Mouse (Mus musculus): Measurements from ENCODE around the gene Zfp868. TPM values are rescaled to one million over a fixed set of nuclear protein-coding genes. Genes with fewer than 3 reads are reported as not detected.
"Not testable (repeated sequence)": the region's sequence is repeated elsewhere in the genome, so short reads cannot be mapped to it uniquely, and the experiment has no call there.

Gene Zfp868
- polyA plus RNA-seq, 2 experiments: 14.9 to 23.5 TPM

DNA sequence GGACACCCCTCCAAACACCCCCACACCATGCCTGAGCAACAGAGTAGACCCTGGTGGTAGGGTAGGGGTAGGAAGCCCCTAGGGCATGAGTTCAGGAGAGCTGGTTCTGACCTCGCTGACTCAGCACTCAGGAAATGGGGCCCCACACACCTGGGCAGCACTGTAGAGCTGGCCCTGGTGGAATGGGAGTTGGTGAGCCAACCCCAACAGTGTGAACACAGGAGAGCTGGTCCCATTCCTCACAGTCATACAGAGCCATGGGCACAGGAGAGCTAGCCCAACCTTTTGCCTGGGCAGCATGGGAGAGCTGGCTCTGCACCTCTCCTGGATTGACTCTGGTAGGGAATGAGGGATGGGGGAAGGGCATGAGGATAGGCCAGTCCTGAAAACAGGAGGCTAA is 7.3 kb downstream of the Zfp868 start:
- no peaks in the 10 kb centered on the region for H3K4me1 ChIP-seq (ENCODE audit: control insufficient read depth, insufficient read depth, low read length)
- DNase-seq (ENCODE audit: low spot score) (no peak), ATAC-seq (ENCODE audit: low FRiP score, low read depth) (no peak)
- peaks cover 46% of the 10 kb centered on the region for H3K36me3 ChIP-seq (ENCODE audit: control insufficient read depth, insufficient read depth, low read length)
- H3K27me3 ChIP-seq (ENCODE audit: control insufficient read depth, insufficient read depth, low read length): no peaks in the 10 kb centered on the region
- 92% methylated on average over 1 of the region's 1 CpGs for WGBS
- H3K4me2 ChIP-seq (replicated peaks; ENCODE audit: low read depth, low read length, severe bottlenecking): no peak overlapping the region
- H3K9me3 ChIP-seq (ENCODE audit: control insufficient read depth, low read length): no peaks in the 10 kb centered on the region; the same call in 1 of the 2 replicates
- no peak overlapping the region for H3K27ac ChIP-seq (replicated peaks; ENCODE audit: low read depth, low read length)
- no peak overlapping the region for H3K4me3 ChIP-seq (replicated peaks; ENCODE audit: low read length)
- no peak for TF ChIP-seq POLR2A (IDR thresholded peaks at IDR 0.05; ENCODE audit: borderline replicate concordance, extremely low read depth, insufficient read depth, insufficient read length)
- no peak overlapping the region for H3K9ac ChIP-seq (ENCODE audit: low read depth, low read length, severe bottlenecking)

DNA sequence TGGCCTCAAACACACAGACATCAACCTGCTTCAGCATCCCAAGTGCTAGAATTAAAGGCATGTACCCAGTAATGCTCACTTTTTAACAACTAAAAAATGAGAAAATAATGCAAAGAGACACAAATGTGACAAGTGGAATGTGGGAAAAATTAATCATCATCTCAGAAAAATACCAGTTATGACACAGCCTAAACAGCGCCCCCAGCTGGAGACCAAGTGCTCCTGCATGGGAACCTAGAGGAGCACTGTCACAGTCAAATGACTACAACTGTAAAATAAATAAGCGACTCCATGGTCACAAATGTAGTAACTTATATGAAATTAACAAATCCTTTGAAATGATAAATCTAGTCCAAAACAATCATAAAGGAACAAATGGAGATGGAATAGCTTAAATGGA is 10.7 kb downstream of the Zfp868 start:
- no peak overlapping the region for H3K4me3 ChIP-seq (replicated peaks; ENCODE audit: low read length)
- no peak for DNase-seq (ENCODE audit: low spot score)
- no peaks in the 10 kb centered on the region for H3K4me1 ChIP-seq (ENCODE audit: control insufficient read depth, insufficient read depth, low read length)
- H3K27ac ChIP-seq (replicated peaks; ENCODE audit: low read depth, low read length): no peak overlapping the region
- TF ChIP-seq POLR2A (IDR thresholded peaks at IDR 0.05; ENCODE audit: borderline replicate concordance, extremely low read depth, insufficient read depth, insufficient read length): no peak
- no peak for ATAC-seq (ENCODE audit: low FRiP score, low read depth)
- no peak overlapping the region for H3K4me2 ChIP-seq (replicated peaks; ENCODE audit: low read depth, low read length, severe bottlenecking)
- H3K27me3 ChIP-seq (ENCODE audit: control insufficient read depth, insufficient read depth, low read length): no peaks in the 10 kb centered on the region
- no peaks in the 10 kb centered on the region for H3K9me3 ChIP-seq (ENCODE audit: control insufficient read depth, low read length)
- peaks cover 77% of the 10 kb centered on the region for H3K36me3 ChIP-seq (ENCODE audit: control insufficient read depth, insufficient read depth, low read length)
- 64% methylated on average over 2 of the region's 2 CpGs for WGBS
- no peak overlapping the region for H3K9ac ChIP-seq (ENCODE audit: low read depth, low read length, severe bottlenecking)

DNA sequence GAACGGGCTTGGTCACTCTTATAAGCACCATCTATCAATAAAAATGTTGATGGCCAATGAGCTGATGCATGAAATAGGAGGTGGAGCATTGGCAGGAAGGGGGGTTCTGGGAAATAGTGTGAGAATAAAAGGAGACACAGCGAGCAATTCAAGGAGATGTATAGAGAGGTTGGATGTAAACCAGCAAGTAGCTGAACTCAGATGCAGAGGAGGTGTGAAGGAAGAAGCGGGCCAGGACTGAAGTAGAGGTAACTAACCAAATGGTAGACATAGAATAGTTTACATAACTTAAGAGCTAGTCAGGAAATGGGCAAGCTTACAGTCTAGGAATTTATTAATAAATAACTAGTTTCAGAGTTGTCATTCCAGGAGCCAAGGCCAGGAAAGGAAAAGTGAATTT is 27.8 kb downstream of the Zfp868 start:
- not testable (repeated sequence) for ATAC-seq (ENCODE audit: low FRiP score, low read depth); H3K27ac ChIP-seq (replicated peaks; ENCODE audit: low read depth, low read length); H3K9ac ChIP-seq (ENCODE audit: low read depth, low read length, severe bottlenecking); H3K4me1 ChIP-seq (ENCODE audit: control insufficient read depth, insufficient read depth, low read length); H3K27me3 ChIP-seq (ENCODE audit: control insufficient read depth, insufficient read depth, low read length); H3K9me3 ChIP-seq (ENCODE audit: control insufficient read depth, low read length); H3K4me2 ChIP-seq (replicated peaks; ENCODE audit: low read depth, low read length, severe bottlenecking); H3K4me3 ChIP-seq (replicated peaks; ENCODE audit: low read length); DNase-seq (ENCODE audit: low spot score); H3K36me3 ChIP-seq (ENCODE audit: control insufficient read depth, insufficient read depth, low read length)
- 86% methylated on average over 2 of the region's 3 CpGs for WGBS

DNA sequence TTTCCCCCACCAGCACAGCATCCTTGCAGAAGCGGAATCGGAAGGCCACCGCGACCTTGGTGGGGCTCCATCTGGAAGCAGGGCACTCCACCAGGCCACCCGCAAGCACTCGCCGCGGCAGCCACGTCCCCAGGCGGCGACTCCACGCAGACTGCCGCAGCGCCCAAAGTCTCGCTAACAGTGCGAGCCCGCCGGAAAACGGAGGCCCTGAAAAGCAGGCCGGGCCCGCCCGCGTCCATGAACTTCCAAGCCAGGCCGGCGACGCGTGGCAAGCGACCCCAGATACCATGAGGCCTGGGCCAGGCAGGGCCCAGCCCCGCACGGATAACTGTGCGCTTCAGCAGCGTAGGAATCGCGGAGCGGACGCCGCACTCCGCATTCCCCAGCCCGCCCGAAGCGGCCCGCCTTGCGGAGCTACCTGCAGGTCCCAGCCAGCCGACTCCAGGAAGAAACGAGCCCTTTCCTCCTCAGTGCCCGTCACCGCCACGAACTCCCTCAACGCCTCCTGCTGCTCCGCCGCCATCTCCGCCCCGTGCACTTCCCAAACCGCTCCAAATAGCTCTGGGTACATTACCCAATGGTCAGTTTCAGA is 40.6 kb downstream of the Zfp868 start:
- Histone ChIP-seq H3K9me3 (ENCODE audit: control insufficient read depth, low read length) (no peaks in the 10 kb centered on the region), H3K27ac (replicated peaks; ENCODE audit: low read depth, low read length) (peak overlapping the region; percentile 52), H3K27me3 (ENCODE audit: control insufficient read depth, insufficient read depth, low read length) (no peaks in the 10 kb centered on the region), H3K4me3 (replicated peaks; ENCODE audit: low read length) (peak overlapping the region; percentile 43), H3K9ac (ENCODE audit: low read depth, low read length, severe bottlenecking) (peak overlapping the region; percentile 80), H3K36me3 (ENCODE audit: control insufficient read depth, insufficient read depth, low read length) (no peaks in the 10 kb centered on the region), H3K4me2 (replicated peaks; ENCODE audit: low read depth, low read length, severe bottlenecking) (peak overlapping the region; percentile 71), H3K4me1 (ENCODE audit: control insufficient read depth, insufficient read depth, low read length) (no peaks in the 10 kb centered on the region)
- 2% methylated on average over 32 of the region's 54 CpGs for WGBS
- peak; percentile 68; the same call in 1 of the 2 replicates for ATAC-seq (ENCODE audit: low FRiP score, low read depth)
- no peak for TF ChIP-seq POLR2A (IDR thresholded peaks at IDR 0.05; ENCODE audit: borderline replicate concordance, extremely low read depth, insufficient read depth, insufficient read length)
- peak; percentile 4 for DNase-seq (ENCODE audit: low spot score)

DNA sequence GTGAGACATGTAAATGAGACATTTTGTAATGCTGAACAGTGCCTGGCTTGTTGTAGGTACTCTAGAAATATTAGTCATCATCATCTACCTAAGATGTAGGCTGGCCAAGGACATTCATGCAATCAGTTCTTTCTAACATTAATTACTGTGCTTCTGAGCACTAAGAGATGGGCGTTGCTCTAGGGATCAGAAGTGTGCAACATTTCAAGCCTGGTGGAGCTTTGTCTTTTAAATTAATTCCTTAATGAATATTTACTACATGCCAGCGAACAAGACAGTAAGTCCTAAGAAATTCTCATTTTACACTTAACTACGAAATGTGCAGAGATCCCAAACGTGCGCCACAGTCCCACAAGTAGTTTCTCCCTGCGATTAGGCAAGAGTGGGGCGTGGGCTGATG is 41.1 kb downstream of the Zfp868 start:
- peak overlapping the region; percentile 43 for H3K4me3 ChIP-seq (replicated peaks; ENCODE audit: low read length)
- H3K27ac ChIP-seq (replicated peaks; ENCODE audit: low read depth, low read length); ATAC-seq (ENCODE audit: low FRiP score, low read depth); H3K4me1 ChIP-seq (ENCODE audit: control insufficient read depth, insufficient read depth, low read length); DNase-seq (ENCODE audit: low spot score); H3K27me3 ChIP-seq (ENCODE audit: control insufficient read depth, insufficient read depth, low read length); H3K36me3 ChIP-seq (ENCODE audit: control insufficient read depth, insufficient read depth, low read length); H3K9me3 ChIP-seq (ENCODE audit: control insufficient read depth, low read length): not testable (repeated sequence)
- H3K9ac ChIP-seq (ENCODE audit: low read depth, low read length, severe bottlenecking): peak overlapping the region; percentile 80
- H3K4me2 ChIP-seq (replicated peaks; ENCODE audit: low read depth, low read length, severe bottlenecking): peak overlapping the region; percentile 71
- 16% methylated on average over 7 of the region's 7 CpGs for WGBS

Other genes with a start within 250 kb of the Zfp868 start
- gene Gm9495, start 172.0 kb downstream of the Zfp868 start, polyA plus RNA-seq (2012; rRNA removed): 0.03 TPM in 1 of 2 replicates, not detected in the other
- not detected in 2 replicates for gene Gm9495, start 172.0 kb downstream of the Zfp868 start, polyA plus RNA-seq (2014; fragmentation: Nextera tagmentation; extraction: Ambion mirVana)
- gene Gm7697, start 102.6 kb downstream of the Zfp868 start, polyA plus RNA-seq (2012; rRNA removed): not detected in 2 replicates
- not detected in 2 replicates for gene Gm7697, start 102.6 kb downstream of the Zfp868 start, polyA plus RNA-seq (2014; fragmentation: Nextera tagmentation; extraction: Ambion mirVana)
- 2.1 and 2.2 TPM in 2 replicates for gene Zfp964, start 28.9 kb upstream of the Zfp868 start, polyA plus RNA-seq (2012; rRNA removed)
- gene Zfp964, start 28.9 kb upstream of the Zfp868 start, polyA plus RNA-seq (2014; fragmentation: Nextera tagmentation; extraction: Ambion mirVana): 1.5 and 1.8 TPM in 2 replicates
- 11.5 and 16.8 TPM in 2 replicates for gene Zfp869, start 85.2 kb upstream of the Zfp868 start, polyA plus RNA-seq (2012; rRNA removed)
- 32.4 and 32.5 TPM in 2 replicates for gene Zfp869, start 85.2 kb upstream of the Zfp868 start, polyA plus RNA-seq (2014; fragmentation: Nextera tagmentation; extraction: Ambion mirVana)
- 9.3 and 10.0 TPM in 2 replicates for gene Zfp963, start 124.4 kb upstream of the Zfp868 start, polyA plus RNA-seq (2012; rRNA removed)
- 8.2 and 8.7 TPM in 2 replicates for gene Zfp963, start 124.4 kb upstream of the Zfp868 start, polyA plus RNA-seq (2014; fragmentation: Nextera tagmentation; extraction: Ambion mirVana)
- 1.1 TPM in 1 of 2 replicates, not detected in the other for gene Gm20422, start 149.3 kb upstream of the Zfp868 start, polyA plus RNA-seq (2012; rRNA removed)
- 0.62 and 1.5 TPM in 2 replicates for gene Gm20422, start 149.3 kb upstream of the Zfp868 start, polyA plus RNA-seq (2014; fragmentation: Nextera tagmentation; extraction: Ambion mirVana)
- 79.7 and 118 TPM in 2 replicates for gene Atp13a1, start 165.6 kb upstream of the Zfp868 start, polyA plus RNA-seq (2012; rRNA removed)
- 44.8 and 47.8 TPM in 2 replicates for gene Atp13a1, start 165.6 kb upstream of the Zfp868 start, polyA plus RNA-seq (2014; fragmentation: Nextera tagmentation; extraction: Ambion mirVana)
- gene Zfp866, start 165.6 kb upstream of the Zfp868 start, polyA plus RNA-seq (2012; rRNA removed): 24.8 and 29.5 TPM in 2 replicates
- gene Zfp866, start 165.6 kb upstream of the Zfp868 start, polyA plus RNA-seq (2014; fragmentation: Nextera tagmentation; extraction: Ambion mirVana): 30.6 and 36.0 TPM in 2 replicates
- 25.4 and 27.8 TPM in 2 replicates for gene Gmip, start 183.1 kb upstream of the Zfp868 start, polyA plus RNA-seq (2012; rRNA removed)
- 7.7 and 8.5 TPM in 2 replicates for gene Gmip, start 183.1 kb upstream of the Zfp868 start, polyA plus RNA-seq (2014; fragmentation: Nextera tagmentation; extraction: Ambion mirVana)
- 4.1 and 6.4 TPM in 2 replicates for gene Lpar2, start 196.9 kb upstream of the Zfp868 start, polyA plus RNA-seq (2012; rRNA removed)
- 1.5 TPM in 2 replicates for gene Lpar2, start 196.9 kb upstream of the Zfp868 start, polyA plus RNA-seq (2014; fragmentation: Nextera tagmentation; extraction: Ambion mirVana)
- 6.3 and 6.6 TPM in 2 replicates for gene Pbx4, start 206.9 kb upstream of the Zfp868 start, polyA plus RNA-seq (2012; rRNA removed)
- gene Pbx4, start 206.9 kb upstream of the Zfp868 start, polyA plus RNA-seq (2014; fragmentation: Nextera tagmentation; extraction: Ambion mirVana): 5.2 and 6.8 TPM in 2 replicates